Comparison of ENCODE assay signal across 22 mouse cellular contexts in the genomic region with DNA sequence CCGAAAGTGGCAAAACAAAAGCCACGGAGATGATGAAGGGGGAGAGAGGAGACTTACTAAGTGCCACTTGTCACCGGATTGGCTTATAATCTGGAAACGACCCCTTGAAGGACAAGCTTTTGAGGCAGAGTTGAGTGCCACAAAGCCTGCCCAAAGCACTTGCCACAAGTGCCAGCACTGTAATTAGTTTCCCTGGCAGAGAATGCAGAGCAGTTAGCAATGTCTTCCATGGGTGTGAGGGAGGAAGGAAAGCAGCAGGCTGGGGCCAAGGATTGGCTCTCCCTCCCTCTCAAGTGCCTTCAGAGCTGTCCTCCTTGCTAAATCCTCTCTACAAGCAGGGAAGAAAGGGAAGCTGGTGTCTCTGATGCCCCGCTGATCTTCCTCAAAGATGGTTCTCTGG.
DNase-seq lines count a peak whose midpoint lies in the region; ATAC-seq lines count a peak whose summit lies in the region.
"Had no signal": no experiment of that assay in that cellular context is flagged by ENCODE, and none has a peak within 500 bp of the region (broad histone marks: within the 10 kb centered on the region; RNA-seq: fewer than 3 reads in every experiment).

No protein-coding gene starts in this region.

- no peak overlapping the region for H3K4me3 ChIP-seq in hindbrain, embryonic 15.5 days
- H3K4me3 ChIP-seq in hindbrain, embryonic 14.5 days (replicated peaks; ENCODE audit: low read length), result no peak overlapping the region
- H3K4me3 ChIP-seq in heart, embryonic 11.5 days (ENCODE audit: low read depth, low read length), result no peak overlapping the region
- H3K4me3 ChIP-seq: erythroblast, embryonic 14.5 days; intestine, embryonic 15.5 days; megakaryocyte, embryonic 14.5 days had no signal

- DNase-seq in cerebellum, adult 9-10 months, result peak; percentile 9
- DNase-seq in cerebellum, adult 11 months, result no peak
- no peak for DNase-seq in hindbrain, embryonic 14.5 days (ENCODE audit: low spot score)
- peak; percentile 49 to 64 for DNase-seq in right cerebral cortex, postnatal 10 days (ENCODE audit: low spot score in 2 of 2)
- DNase-seq in right cerebral cortex, adult 18-20 months, result no peak
- no peak for DNase-seq in retina, embryonic 14.5 days (ENCODE audit: low spot score)
- DNase-seq: adrenal gland, postnatal 14 days; gastrocnemius, postnatal 36 days; heart, postnatal 10 days; kidney, postnatal 4 days; layer of hippocampus, postnatal 36 days; lung, adult 18-20 months; lung, postnatal 14 days had no signal

- no peaks in the 10 kb centered on the region for H3K36me3 ChIP-seq in hindbrain, embryonic 15.5 days
- H3K36me3 ChIP-seq in hindbrain, embryonic 14.5 days (replicated peaks; ENCODE audit: control insufficient read depth, insufficient read depth), result no peaks in the 10 kb centered on the region
- no peaks in the 10 kb centered on the region for H3K36me3 ChIP-seq in heart, embryonic 11.5 days (ENCODE audit: control insufficient read depth, insufficient read depth, low read length)
- H3K36me3 ChIP-seq: G1E; intestine, embryonic 15.5 days had no signal

- peak; percentile 27; the same call in 1 of the 2 replicates for ATAC-seq in hindbrain, embryonic 15.5 days (ENCODE audit: low FRiP score, low read depth)
- ATAC-seq in hindbrain, embryonic 14.5 days (ENCODE audit: low FRiP score), result no peak
- ATAC-seq in heart, embryonic 11.5 days (replicated peaks; ENCODE audit: insufficient number of reproducible peaks, low FRiP score, low TSS enrichment), result no peak
- ATAC-seq: activated CD4-positive, CD25-positive, alpha-beta regulatory T cell, adult 4 months; intestine, embryonic 15.5 days; midbrain, embryonic 16.5 days had no signal

- H3K27ac ChIP-seq in hindbrain, embryonic 15.5 days (replicated peaks), result no peak overlapping the region
- H3K27ac ChIP-seq in hindbrain, embryonic 14.5 days, result no peak overlapping the region
- H3K27ac ChIP-seq in heart, embryonic 11.5 days (ENCODE audit: low read depth, low read length), result no peak overlapping the region
- H3K27ac ChIP-seq: intestine, embryonic 15.5 days had no signal

- H3K4me2 ChIP-seq in hindbrain, embryonic 15.5 days, result no peak overlapping the region
- H3K4me2 ChIP-seq in hindbrain, embryonic 14.5 days (replicated peaks), result no peak overlapping the region
- H3K4me2 ChIP-seq in heart, embryonic 11.5 days, result no peak overlapping the region
- H3K4me2 ChIP-seq: intestine, embryonic 15.5 days; liver, embryonic 11.5 days had no signal

- no peaks in the 10 kb centered on the region for H3K27me3 ChIP-seq in hindbrain, embryonic 15.5 days
- no peaks in the 10 kb centered on the region for H3K27me3 ChIP-seq in hindbrain, embryonic 14.5 days (ENCODE audit: control insufficient read depth, insufficient read depth, low read length)
- H3K27me3 ChIP-seq in heart, embryonic 11.5 days (ENCODE audit: control insufficient read depth, insufficient read depth, low read length), result no peaks in the 10 kb centered on the region
- H3K27me3 ChIP-seq: intestine, embryonic 15.5 days; megakaryocyte, embryonic 14.5 days had no signal

- no peak overlapping the region for H3K9ac ChIP-seq in hindbrain, embryonic 15.5 days
- H3K9ac ChIP-seq in hindbrain, embryonic 14.5 days, result no peak overlapping the region
- H3K9ac ChIP-seq in heart, embryonic 11.5 days (ENCODE audit: low read depth, low read length), result no peak overlapping the region
- H3K9ac ChIP-seq: intestine, embryonic 15.5 days had no signal

- no peaks in the 10 kb centered on the region for H3K9me3 ChIP-seq in hindbrain, embryonic 15.5 days
- no peaks in the 10 kb centered on the region for H3K9me3 ChIP-seq in hindbrain, embryonic 14.5 days (ENCODE audit: control insufficient read depth, low read length)
- no peaks in the 10 kb centered on the region for H3K9me3 ChIP-seq in heart, embryonic 11.5 days (replicated peaks; ENCODE audit: control insufficient read depth, low read length)
- H3K9me3 ChIP-seq: intestine, embryonic 15.5 days had no signal

- no peaks in the 10 kb centered on the region for H3K4me1 ChIP-seq in hindbrain, embryonic 15.5 days (replicated peaks)
- no peaks in the 10 kb centered on the region for H3K4me1 ChIP-seq in hindbrain, embryonic 14.5 days (replicated peaks; ENCODE audit: control insufficient read depth, insufficient read depth, low read length)
- peaks cover 25% of the 10 kb centered on the region for H3K4me1 ChIP-seq in heart, embryonic 11.5 days (ENCODE audit: control insufficient read depth, insufficient read depth, low read length)
- H3K4me1 ChIP-seq: intestine, embryonic 15.5 days; megakaryocyte, embryonic 14.5 days had no signal

- 79% methylated on average over 5 of the region's 5 CpGs for WGBS in hindbrain, embryonic 15.5 days
- 86% methylated on average over 5 of the region's 5 CpGs for WGBS in hindbrain, embryonic 14.5 days
- WGBS in heart, embryonic 11.5 days (ENCODE audit: insufficient replicate concordance), result 69% methylated on average over 5 of the region's 5 CpGs

Comparison
In these comparisons a context has a peak if more than half of its experiments do, and no peak if none do; other contexts are left out.
1. DNase-seq: peak in cerebellum, adult 9-10 months (single experiment) and right cerebral cortex, postnatal 10 days (2 of 2); none in cerebellum, adult 11 months (single experiment), hindbrain, embryonic 14.5 days (single experiment), right cerebral cortex, adult 18-20 months (single experiment) and retina, embryonic 14.5 days (single experiment).